In the genomic region with DNA sequence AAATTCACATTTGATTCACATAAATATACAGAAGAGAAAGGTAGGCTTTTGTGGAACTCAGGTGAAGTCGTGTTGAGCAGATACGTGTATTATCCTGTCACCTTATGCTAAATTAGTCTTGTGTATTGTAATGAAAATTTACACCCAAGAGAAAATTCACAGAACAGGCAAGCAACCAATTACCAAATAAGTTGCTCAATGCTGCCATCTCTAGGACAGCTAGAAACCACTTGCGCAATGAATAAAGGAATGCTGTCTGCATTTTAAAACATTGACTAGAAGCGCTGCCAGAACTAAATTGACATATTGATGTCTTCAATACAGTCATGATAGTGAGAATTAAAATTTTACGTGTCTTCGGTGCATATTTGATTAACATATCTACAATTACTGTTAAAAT, we compare ENCODE assay signal across 7 mouse cellular contexts. TPM values are rescaled to one million over a fixed set of nuclear protein-coding genes. Genes with fewer than 3 reads are reported as not detected.
DNase-seq lines count a peak whose midpoint lies in the region; ATAC-seq and TF ChIP-seq lines count a peak whose summit lies in the region.

No protein-coding gene starts in this region.

- peaks cover 13% of the 10 kb centered on the region for H3K4me1 ChIP-seq in kidney, embryonic 14.5 days (ENCODE audit: control insufficient read depth, insufficient read depth, low read length)
- no peaks in the 10 kb centered on the region for H3K4me1 ChIP-seq in CH12.LX (ENCODE audit: control insufficient read depth in 1 of 2, insufficient read depth in 2 of 2)

- TF ChIP-seq RAD21 in CH12.LX (IDR thresholded peaks at IDR 0.05; ENCODE audit: low read depth, low read length): peak; percentile 81

- no peak for TF ChIP-seq EP300 in CH12.LX (IDR thresholded peaks at IDR 0.05; ENCODE audit: low read length)

- no peak for TF ChIP-seq POLR2A in CH12.LX (IDR thresholded peaks at IDR 0.05; ENCODE audit: low read depth, low read length)

- peak; percentile 19 to 74; a peak in 3 of 4 replicates for TF ChIP-seq CTCF in CH12.LX (conservative IDR thresholded peaks at IDR 0.05 in 1 of 2, IDR thresholded peaks at IDR 0.05 in 1 of 2; ENCODE audit: low read depth in 2 of 2, low read length in 2 of 2)

- dilution Hi-C loops in CH12.LX (cut with MboI; ENCODE audit: extremely low pct_ligation_motif_present, extremely low pct_unique_long_range_greater_than_20kb, low sequenced_read_pairs): no loop called here

- peak; percentile 63 for DNase-seq in kidney, postnatal 14 days
- peak; percentile 15 for DNase-seq in A20 (ENCODE audit: low read depth, low spot score)
- DNase-seq in CH12.LX (ENCODE audit: extremely low read depth): peak; percentile 39
- DNase-seq in embryo, embryonic 10.5 days (ENCODE audit: low spot score): peak; percentile 84
- DNase-seq in retina, postnatal 1 day: peak; percentile 81

- peaks cover under 1% of the 10 kb centered on the region; the same call in 1 of the 2 replicates for H3K36me3 ChIP-seq in kidney, embryonic 14.5 days (ENCODE audit: control insufficient read depth, insufficient read depth, low read length)
- H3K36me3 ChIP-seq in CH12.LX (replicated peaks in 1 of 2; ENCODE audit: control insufficient read depth in 1 of 2, insufficient read depth in 1 of 2, low read length in 1 of 2): no peaks in the 10 kb centered on the region

- no peak for ATAC-seq in kidney, embryonic 14.5 days (ENCODE audit: low FRiP score, low TSS enrichment)
- no peak for ATAC-seq in monocyte, adult 5-6 weeks (replicated peaks; ENCODE audit: insufficient number of reproducible peaks, low FRiP score, low TSS enrichment, poor library complexity, severe bottlenecking)

- no peaks in the 10 kb centered on the region for H3K9me3 ChIP-seq in kidney, embryonic 14.5 days (ENCODE audit: control insufficient read depth, low read length)
- peaks cover 18% of the 10 kb centered on the region for H3K9me3 ChIP-seq in CH12.LX (replicated peaks; ENCODE audit: low read length)

- H3K9ac ChIP-seq in kidney, embryonic 14.5 days (ENCODE audit: low read depth, low read length): no peak overlapping the region
- H3K9ac ChIP-seq in CH12.LX (ENCODE audit: insufficient read depth, low read depth): no peak overlapping the region

- no peak overlapping the region for H3K4me2 ChIP-seq in kidney, embryonic 14.5 days (replicated peaks; ENCODE audit: low read depth, low read length)
- no peak overlapping the region for H3K4me2 ChIP-seq in CH12.LX (ENCODE audit: insufficient read depth, low read depth, poor library complexity, severe bottlenecking)

- no peaks in the 10 kb centered on the region for H3K27me3 ChIP-seq in kidney, embryonic 14.5 days (ENCODE audit: control insufficient read depth, insufficient read depth, low read length)
- H3K27me3 ChIP-seq in CH12.LX (replicated peaks): no peaks in the 10 kb centered on the region

- H3K27ac ChIP-seq in kidney, embryonic 14.5 days (ENCODE audit: low read depth, low read length): no peak overlapping the region
- H3K27ac ChIP-seq in CH12.LX (ENCODE audit: insufficient read depth, low read depth): no peak overlapping the region

- in situ Hi-C loops in CH12.LX (cut with MboI; ENCODE audit: low pct_ligation_motif_present, low pct_unique_long_range_greater_than_20kb, low sequenced_read_pairs): loop anchor here (25.0 kb wide), 1 partner anchor 982 kb away; no protein-coding TSS in a partner anchor

- H3K79me2 ChIP-seq in CH12.LX (replicated peaks; ENCODE audit: control insufficient read depth, extremely low read depth, insufficient read depth, poor library complexity, severe bottlenecking): no peaks in the 10 kb centered on the region

- H3K4me3 ChIP-seq in kidney, embryonic 14.5 days (ENCODE audit: low read length): no peak overlapping the region
- H3K4me3 ChIP-seq in CH12.LX (replicated peaks in 1 of 3; ENCODE audit: low read depth in 2 of 3, low read length in 2 of 3, poor library complexity in 1 of 3): no peak overlapping the region

- WGBS in kidney, embryonic 14.5 days: 16% methylated on average over 6 of the region's 6 CpGs

TF ChIP-seq in CH12.LX, 34 proteins besides CTCF, POLR2A, EP300 and RAD21:
- TF ChIP-seq E2F4 (IDR thresholded peaks at IDR 0.05; ENCODE audit: insufficient replicate concordance, low read depth, low read length) (no peak), SMC3 (IDR thresholded peaks at IDR 0.05; ENCODE audit: low read depth, low read length) (peak; percentile 73)

RNA-seq across cellular contexts. Expression of gene Irs1, which starts 2.9 kb away (rescaled TPM):
- 1.9 and 3.8 TPM in 2 replicates for polyA plus RNA-seq in kidney, embryonic 14.5 days (2014; fragmentation: Nextera tagmentation; extraction: Ambion mirVana)
- total RNA-seq in CH12.LX (2012; rRNA removed): not detected in 2 replicates
- total RNA-seq in CH12.LX (2014; rRNA removed): not detected in 2 replicates
- not detected in 2 replicates for polyA plus RNA-seq in CH12.LX (2012; ENCODE audit: insufficient read length, low read depth)
- 0.21 TPM in 1 of 3 replicates, not detected in the others for total RNA-seq in monocyte, adult 5-6 weeks (2017)

RNA-seq across cellular contexts. Expression of gene Rhbdd1, which starts 22.1 kb away (rescaled TPM):
- 6.7 and 7.0 TPM in 2 replicates for polyA plus RNA-seq in kidney, embryonic 14.5 days (2014; fragmentation: Nextera tagmentation; extraction: Ambion mirVana)
- 12.1 and 19.8 TPM in 2 replicates for total RNA-seq in CH12.LX (2012; rRNA removed)
- 20.8 and 21.8 TPM in 2 replicates for total RNA-seq in CH12.LX (2014; rRNA removed)
- 11.5 and 12.6 TPM in 2 replicates for polyA plus RNA-seq in CH12.LX (2012; ENCODE audit: insufficient read length, low read depth)
- 20.5 to 28.8 TPM (median 20.9 TPM) in 3 replicates for total RNA-seq in monocyte, adult 5-6 weeks (2017)

Comparison
In these comparisons a context has a peak if more than half of its experiments do, and no peak if none do; other contexts are left out.
1. DNase-seq: peak in every context shown above with its lines; median percentile 84 in embryo, embryonic 10.5 days; 81 in retina, postnatal 1 day; 63 in kidney, postnatal 14 days; 39 in CH12.LX; 15 in A20.